Mouse (Mus musculus) forebrain, embryonic 11.5 days (tissue): ENCODE data around the gene Clca1. TPM values are rescaled to one million over a fixed set of nuclear protein-coding genes. Genes with fewer than 3 reads are reported as not detected.

Experiments
- ATAC-seq: fragments of 200-750 bp; cut with Nextera tagmentation; replicated peaks from 2 replicates; pipeline ENCODE4 v1.8.0; 2017; ENCODE audit warnings: moderate TSS enrichment; ENCODE audit not compliant: low FRiP score
- DNase-seq: peaks from one replicate; pipeline ENCODE4 v3.0.0-alpha.2; 2017; ENCODE audit warnings: low spot score
- H3K27ac ChIP-seq: fragments of 300-500 bp; sonication (generic); 2 replicates; pipeline ENCODE4 v1.5.1; 2014; ENCODE audit warnings: low read depth, low read length
- H3K27me3 ChIP-seq: fragments of 300-500 bp; sonication (generic); 2 replicates; pipeline ENCODE4 v1.6.1; 2014; ENCODE audit warnings: mild to moderate bottlenecking, low read length, mixed read lengths; ENCODE audit not compliant: control insufficient read depth, insufficient read depth
- H3K36me3 ChIP-seq: fragments of 300-500 bp; sonication (generic); 2 replicates; pipeline ENCODE4 v1.6.1; 2014; ENCODE audit warnings: mild to moderate bottlenecking, low read length, moderate library complexity, mixed read lengths; ENCODE audit not compliant: control insufficient read depth, insufficient read depth
- H3K4me1 ChIP-seq: fragments of 300-500 bp; sonication (generic); replicated peaks from 2 replicates; pipeline ENCODE4 v1.6.1; 2014; ENCODE audit warnings: low read length, mixed read lengths; ENCODE audit not compliant: control insufficient read depth, insufficient read depth
- H3K4me2 ChIP-seq: fragments of 300-500 bp; sonication (generic); 2 replicates; pipeline ENCODE4 v1.6.1; 2014; ENCODE audit warnings: low read depth, mild to moderate bottlenecking, low read length, moderate library complexity, mixed read lengths; ENCODE audit not compliant: severe bottlenecking
- H3K4me3 ChIP-seq: fragments of 300-500 bp; sonication (generic); 2 replicates; pipeline ENCODE4 v1.5.1; 2014; ENCODE audit warnings: low read depth, low read length
- H3K9ac ChIP-seq: fragments of 300-500 bp; sonication (generic); 2 replicates; pipeline ENCODE4 v1.6.1; 2014; ENCODE audit warnings: low read length
- H3K9me3 ChIP-seq: fragments of 300-500 bp; sonication (generic); 2 replicates; pipeline ENCODE4 v1.6.1; 2016; ENCODE audit warnings: low read length, mixed read lengths; ENCODE audit not compliant: control insufficient read depth
- WGBS: fragments of 180-500 bp; shearing (Covaris S2); extraction: QIAGEN DNeasy Blood & Tissue Kit; methylation state at CpG from one replicate; pipeline ENCODE4 v1.1.7; 2014; 5-methylcytosine and 5-hydroxymethylcytosine counted together
- polyA plus RNA-seq: library from polyadenylated mRNA; unstranded; fragments of >200 nt; fragmentation: Nextera tagmentation; extraction: Ambion mirVana; gene quantifications from 2 replicates; pipeline ENCODE4 v1.2.1, GENCODE M21; 2014

Clca1 gene
- polyA plus RNA-seq, 1 experiment from 2014 or later, result not detected

DNA sequence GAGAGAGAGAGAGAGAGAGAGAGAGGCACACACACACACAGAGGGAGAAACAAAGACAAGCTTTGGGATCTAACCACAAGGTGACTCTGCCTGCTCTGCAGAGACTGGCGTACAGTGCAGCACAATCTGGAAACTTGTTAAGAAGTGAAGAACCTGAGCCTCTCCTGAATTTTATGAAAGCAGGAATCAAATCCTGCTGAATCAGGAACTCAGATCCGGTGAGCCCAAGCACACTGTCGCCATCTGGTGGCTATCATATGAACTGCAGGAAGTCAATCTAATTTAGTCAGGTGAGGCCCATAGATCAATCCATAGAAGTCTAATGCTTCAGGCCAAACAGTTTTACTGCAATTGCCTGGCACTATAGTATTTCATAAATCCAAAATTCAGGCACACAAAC is 5.8 kb downstream of the Clca1 start:
- DNase-seq, result peak; percentile 67
- Histone ChIP-seq H3K4me3 (no peak overlapping the region), H3K27ac (no peak overlapping the region), H3K4me1 (no peaks in the 10 kb centered on the region), H3K36me3 (no peaks in the 10 kb centered on the region), H3K4me2 (no peak overlapping the region), H3K9me3 (no peaks in the 10 kb centered on the region), H3K9ac (no peak overlapping the region), H3K27me3 (no peaks in the 10 kb centered on the region)
- WGBS, result 33% methylated on average over 3 of the region's 3 CpGs
- no peak for ATAC-seq

GRCm38 (mm10) chr3:145017807-145018206 is 14.8 kb downstream of the Clca1 start:
- H3K36me3 ChIP-seq, result no peaks in the 10 kb centered on the region
- DNase-seq (no peak), ATAC-seq (no peak)
- H3K27me3 ChIP-seq, result no peaks in the 10 kb centered on the region
- WGBS, result 51% methylated on average over 3 of the region's 3 CpGs
- H3K27ac ChIP-seq, result no peak overlapping the region
- no peaks in the 10 kb centered on the region for H3K9me3 ChIP-seq
- no peak overlapping the region for H3K4me2 ChIP-seq
- no peaks in the 10 kb centered on the region for H3K4me1 ChIP-seq
- no peak overlapping the region for H3K4me3 ChIP-seq
- no peak overlapping the region for H3K9ac ChIP-seq

GRCm38 (mm10) chr3:145004422-145004821 is 28.2 kb downstream of the Clca1 start:
- H3K4me1 ChIP-seq, result no peaks in the 10 kb centered on the region
- no peaks in the 10 kb centered on the region for H3K36me3 ChIP-seq
- 35% methylated on average over 5 of the region's 5 CpGs for WGBS
- H3K27ac ChIP-seq, result no peak overlapping the region
- no peaks in the 10 kb centered on the region for H3K9me3 ChIP-seq
- H3K27me3 ChIP-seq, result no peaks in the 10 kb centered on the region
- DNase-seq (no peak), ATAC-seq (no peak)
- no peak overlapping the region for H3K4me3 ChIP-seq
- H3K9ac ChIP-seq, result no peak overlapping the region
- H3K4me2 ChIP-seq, result no peak overlapping the region

DNA sequence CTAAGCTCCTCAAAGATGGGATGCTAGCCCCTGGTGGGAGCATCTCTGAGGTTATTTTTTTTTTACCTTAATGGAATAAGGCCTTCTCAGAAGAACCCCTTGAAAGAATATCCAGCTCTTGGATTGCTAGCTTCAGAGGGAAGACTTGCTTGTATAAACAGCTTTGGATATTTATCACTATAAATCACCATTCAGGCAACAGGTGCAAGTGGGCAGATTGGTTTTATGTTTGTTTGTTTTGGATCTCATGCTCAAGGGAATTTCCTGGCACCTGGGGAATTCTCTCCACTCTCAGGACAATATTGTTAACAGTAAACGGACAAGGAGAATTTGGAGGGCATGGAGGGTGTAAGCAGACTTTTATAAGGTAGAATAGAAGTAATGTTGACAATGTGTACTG is 31.7 kb downstream of the Clca1 start:
- ATAC-seq (no peak), DNase-seq (no peak)
- 91% methylated on average over 1 of the region's 1 CpGs for WGBS
- Histone ChIP-seq H3K36me3 (no peaks in the 10 kb centered on the region), H3K27ac (no peak overlapping the region), H3K4me3 (no peak overlapping the region), H3K9me3 (no peaks in the 10 kb centered on the region), H3K27me3 (no peaks in the 10 kb centered on the region), H3K4me1 (no peaks in the 10 kb centered on the region), H3K4me2 (no peak overlapping the region), H3K9ac (no peak overlapping the region)

GRCm38 (mm10) chr3:144993055-144993454 is 39.5 kb downstream of the Clca1 start:
- Histone ChIP-seq H3K9me3 (no peaks in the 10 kb centered on the region), H3K4me2 (no peak overlapping the region), H3K36me3 (no peaks in the 10 kb centered on the region), H3K4me1 (no peaks in the 10 kb centered on the region), H3K27me3 (no peaks in the 10 kb centered on the region), H3K27ac (no peak overlapping the region), H3K9ac (no peak overlapping the region), H3K4me3 (no peak overlapping the region)
- no peak for ATAC-seq
- no peak for DNase-seq
- 87% methylated on average over 5 of the region's 5 CpGs for WGBS

- no peaks in the 10 kb centered on the region for H3K4me1 ChIP-seq
- ATAC-seq (no peak), DNase-seq (no peak)
- no peak overlapping the region for H3K9ac ChIP-seq
- H3K9me3 ChIP-seq, result no peaks in the 10 kb centered on the region
- H3K4me2 ChIP-seq, result no peak overlapping the region
- no peak overlapping the region for H3K4me3 ChIP-seq
- no peak overlapping the region for H3K27ac ChIP-seq
- H3K36me3 ChIP-seq, result no peaks in the 10 kb centered on the region
- no peaks in the 10 kb centered on the region for H3K27me3 ChIP-seq
These were observed 40.0 kb downstream of the Clca1 start for GRCm38 (mm10) chr3:144992618-144993017.

GRCm38 (mm10) chr3:144985890-144986289 is 46.7 kb downstream of the Clca1 start:
- Histone ChIP-seq H3K9ac (no peak overlapping the region), H3K9me3 (no peaks in the 10 kb centered on the region), H3K4me2 (no peak overlapping the region), H3K4me3 (no peak overlapping the region), H3K4me1 (no peaks in the 10 kb centered on the region), H3K36me3 (no peaks in the 10 kb centered on the region), H3K27me3 (no peaks in the 10 kb centered on the region), H3K27ac (no peak overlapping the region)
- DNase-seq (no peak), ATAC-seq (no peak)
- WGBS, result 81% methylated on average over 5 of the region's 5 CpGs

DNA sequence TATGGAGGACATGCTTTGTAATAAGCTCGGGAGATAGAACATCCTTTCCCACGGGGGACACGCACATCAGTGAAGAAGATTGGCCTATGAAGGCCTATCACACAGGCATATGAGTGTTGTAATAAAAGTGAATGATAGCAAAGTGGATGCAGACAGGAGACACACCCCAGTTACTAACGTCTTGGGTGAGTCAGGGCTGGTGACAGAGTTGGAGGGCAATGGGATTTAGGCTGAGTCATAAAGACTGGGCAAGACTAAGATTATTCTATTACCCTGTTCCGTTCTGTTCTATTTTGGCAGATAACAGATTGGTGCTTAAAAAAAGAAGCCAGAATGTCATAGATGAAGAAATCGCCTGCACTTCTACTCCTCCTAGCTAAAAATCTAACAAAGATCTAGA is 52.0 kb downstream of the Clca1 start:
- H3K27me3 ChIP-seq, result no peaks in the 10 kb centered on the region
- no peak overlapping the region for H3K27ac ChIP-seq
- H3K9me3 ChIP-seq, result no peaks in the 10 kb centered on the region
- H3K4me1 ChIP-seq, result no peaks in the 10 kb centered on the region
- H3K4me3 ChIP-seq, result no peak overlapping the region
- ATAC-seq, result no peak
- H3K36me3 ChIP-seq, result no peaks in the 10 kb centered on the region
- DNase-seq, result no peak
- no peak overlapping the region for H3K4me2 ChIP-seq
- 87% methylated on average over 6 of the region's 6 CpGs for WGBS
- H3K9ac ChIP-seq, result no peak overlapping the region

GRCm38 (mm10) chr3:144977631-144978030 is 54.9 kb downstream of the Clca1 start:
- no peak for DNase-seq
- H3K36me3 ChIP-seq, result no peaks in the 10 kb centered on the region
- H3K27me3 ChIP-seq, result no peaks in the 10 kb centered on the region
- ATAC-seq, result no peak
- no peak overlapping the region for H3K4me3 ChIP-seq
- WGBS, result 16% methylated on average over 4 of the region's 4 CpGs
- no peaks in the 10 kb centered on the region for H3K9me3 ChIP-seq
- H3K9ac ChIP-seq, result no peak overlapping the region
- no peak overlapping the region for H3K4me2 ChIP-seq
- no peaks in the 10 kb centered on the region for H3K4me1 ChIP-seq
- H3K27ac ChIP-seq, result no peak overlapping the region
